Mouse (Mus musculus) mouse trophoblast stem cell (cell line): ENCODE measurements at regions not wholly inside any gene's neighbourhood (a gene's known extent, or its start where the extent isn't known, plus 50 kb on each side); places are given as distances from the start of the nearest gene placed in this dataset.

Experiments
- in situ Hi-C, 2 experiments: fragments of 300-500 bp; cut with MseI, MboI; formaldehyde crosslinking; loops; 2 replicates in 1 of 2; 3 replicates in 1 of 2; pipeline ENCODE4 v1.15.1; 2025

- in situ Hi-C loops, result no loop called here
These were observed 84.2 kb downstream of the Ddx1 start for GRCm38 (mm10) chr12:13164791-13165190.

- in situ Hi-C loops, result no loop called here
These were observed 88.0 kb downstream of the Ddx1 start for GRCm38 (mm10) chr12:13161051-13161450.

- in situ Hi-C loops, result no loop called here
These were observed 89.5 kb downstream of the Ddx1 start for GRCm38 (mm10) chr12:13159346-13160055.

GRCm38 (mm10) chr12:13157666-13158381 is 91.2 kb downstream of the Ddx1 start:
- in situ Hi-C loops, result no loop called here

GRCm38 (mm10) chr12:13157089-13157488 is 91.9 kb downstream of the Ddx1 start:
- in situ Hi-C loops, result no loop called here

- in situ Hi-C loops, result no loop called here
These were observed 98.3 kb downstream of the Ddx1 start for GRCm38 (mm10) chr12:13150751-13151150.

GRCm38 (mm10) chr12:13147251-13147650 is 101.8 kb downstream of the Ddx1 start:
- in situ Hi-C loops, result no loop called here

GRCm38 (mm10) chr12:13145186-13146115 is 103.6 kb downstream of the Ddx1 start:
- in situ Hi-C loops, result no loop called here

GRCm38 (mm10) chr12:13144739-13145138 is 104.3 kb downstream of the Ddx1 start:
- in situ Hi-C loops, result no loop called here

GRCm38 (mm10) chr12:13140636-13141035 is 108.4 kb downstream of the Ddx1 start:
- in situ Hi-C loops, result no loop called here

- in situ Hi-C loops, result no loop called here
These were observed 109.8 kb downstream of the Ddx1 start for GRCm38 (mm10) chr12:13139189-13139588.

GRCm38 (mm10) chr12:13134168-13134567 is 114.8 kb downstream of the Ddx1 start:
- in situ Hi-C loops, result no loop called here

- in situ Hi-C loops, result no loop called here
These were observed 119.3 kb downstream of the Ddx1 start for GRCm38 (mm10) chr12:13129677-13130082.

- in situ Hi-C loops, result no loop called here
These were observed 121.6 kb downstream of the Ddx1 start for GRCm38 (mm10) chr12:13127407-13127806.

- in situ Hi-C loops, result no loop called here
These were observed 124.0 kb downstream of the Ddx1 start for GRCm38 (mm10) chr12:13125054-13125453.

GRCm38 (mm10) chr12:13122282-13122681 is 126.7 kb downstream of the Ddx1 start:
- in situ Hi-C loops, result no loop called here

- in situ Hi-C loops, result no loop called here
These were observed 128.4 kb downstream of the Ddx1 start for GRCm38 (mm10) chr12:13120581-13120980.

GRCm38 (mm10) chr12:13119653-13120052 is 129.4 kb downstream of the Ddx1 start:
- in situ Hi-C loops, result no loop called here

- in situ Hi-C loops, result no loop called here
These were observed 131.0 kb downstream of the Ddx1 start for GRCm38 (mm10) chr12:13118026-13118425.

- in situ Hi-C loops, result no loop called here
These were observed 134.7 kb downstream of the Ddx1 start for GRCm38 (mm10) chr12:13114341-13114740.

GRCm38 (mm10) chr12:13106931-13107330 is 142.1 kb downstream of the Ddx1 start:
- in situ Hi-C loops, result no loop called here
